ENCODE assay signal across 8 mouse cellular contexts in the genomic region with DNA sequence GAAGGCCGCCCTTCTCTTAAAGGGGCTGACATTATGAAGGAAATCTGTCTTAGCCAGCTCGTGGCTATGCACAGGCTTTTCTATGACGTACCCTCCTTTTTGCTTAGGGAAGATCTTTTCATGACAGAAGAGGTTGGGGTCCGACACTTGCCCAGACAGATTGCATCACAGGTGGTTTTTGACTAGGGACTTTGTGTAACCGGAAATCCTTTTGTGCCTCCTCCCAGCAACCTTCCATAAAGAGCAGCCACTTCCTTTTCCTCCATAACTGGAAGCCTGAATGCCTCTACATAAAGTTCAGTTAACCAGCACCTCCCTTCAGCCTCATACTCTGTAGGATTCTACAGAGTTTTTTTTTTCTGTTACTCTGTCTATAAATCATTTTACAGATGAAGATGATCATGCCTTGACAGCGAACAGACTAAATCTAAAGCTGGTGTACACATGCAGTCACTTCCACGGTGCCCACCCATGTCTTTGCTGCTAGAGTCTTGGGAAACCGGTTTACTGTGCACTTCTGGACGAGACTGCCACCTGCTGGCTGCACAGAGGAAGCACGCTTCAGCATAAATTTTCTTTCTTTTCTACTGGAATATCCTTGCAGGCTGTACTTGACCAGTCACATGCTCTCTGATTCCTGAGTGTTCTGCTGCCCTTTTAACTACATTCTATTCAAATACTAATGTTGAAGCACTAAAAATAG. TPM values are rescaled to one million over a fixed set of nuclear protein-coding genes. Genes with fewer than 3 reads are reported as not detected.
DNase-seq lines count a peak whose midpoint lies in the region; ATAC-seq lines count a peak whose summit lies in the region.

No protein-coding gene starts in this region.

- peak; percentile 58; the same call in 1 of the 2 replicates for ATAC-seq in frontal cortex, adult (ENCODE audit: low TSS enrichment)

- DNase-seq in frontal cortex, postnatal 25 days (ENCODE audit: low spot score in 2 of 2), result no peak
- peak; percentile 56 for DNase-seq in T-cell, adult 2 months (ENCODE audit: low spot score)
- peak; percentile 30 for DNase-seq in embryo, embryonic 11.5 days (ENCODE audit: low read depth, low spot score)
- peak; percentile 62 to 69 for DNase-seq in heart, postnatal 14 days
- DNase-seq in kidney, postnatal 4 days, result peak; percentile 73 to 78
- peak; percentile 62 for DNase-seq in lung, postnatal 14 days
- peak; percentile 54 for DNase-seq in right cerebral cortex, postnatal 14 days

- intact Hi-C loops in heart, postnatal 14 days (cut with DNase I), result loop anchor here (5.0 kb wide), 1 partner anchor 76 kb away; no protein-coding TSS in a partner anchor

RNA-seq across cellular contexts. Expression of gene Tmem53, which starts 33.1 kb away (rescaled TPM):
- total RNA-seq in heart, postnatal 14 days (2021), result 10 to 100 TPM; 22.6 to 31.5 TPM

RNA-seq across cellular contexts. Expression of gene Armh1, which starts 33.3 kb away (rescaled TPM):
- total RNA-seq in heart, postnatal 14 days (2021), result under 1 TPM; 0.15 to 0.33 TPM

RNA-seq across cellular contexts. Expression of gene Kif2c, which starts 36.2 kb away (rescaled TPM):
- 1 to 10 TPM; 1.7 to 3.4 TPM for total RNA-seq in heart, postnatal 14 days (2021)

Comparison
In these comparisons a context has a peak if more than half of its experiments do, and no peak if none do; other contexts are left out.
1. DNase-seq: peak in T-cell, adult 2 months (single experiment), embryo, embryonic 11.5 days (single experiment), heart, postnatal 14 days (2 of 2), kidney, postnatal 4 days (2 of 2), lung, postnatal 14 days (single experiment) and right cerebral cortex, postnatal 14 days (single experiment); none in frontal cortex, postnatal 25 days (0 of 2).